Mouse (Mus musculus): ENCODE measurements around the gene Hist1h2bf. TPM values are rescaled to one million over a fixed set of nuclear protein-coding genes. Genes with fewer than 3 reads are reported as not detected.
A peak's percentile ranks its signal among the peaks of the same experiment; 100 is the strongest.

Gene Hist1h2bf
- polyA plus RNA-seq, 1 experiment from 2014 or later: 6.0 TPM

- peak overlapping the region; percentile 58 for H3K4me2 ChIP-seq
These were observed 45.0 kb downstream of the Hist1h2bf start for GRCm38 (mm10) chr13:23529005-23529404.

GRCm38 (mm10) chr13:23526312-23526711 is 47.7 kb downstream of the Hist1h2bf start:
- Histone ChIP-seq H3K27me3 (no peaks in the 10 kb centered on the region), H3K36me3 (no peaks in the 10 kb centered on the region), H3K4me2 (peak overlapping the region; percentile 61), H3K4me1 (peaks cover 22% of the 10 kb centered on the region), H3K4me3 (replicated peaks) (peak overlapping the region; percentile 45), H3K9me3 (replicated peaks) (no peaks in the 10 kb centered on the region), H3K9ac (peak overlapping the region; percentile 18; the same call in 1 of the 2 replicates), H3K27ac (peak overlapping the region; percentile 66)
- under 1% methylated on average over 17 of the region's 17 CpGs for WGBS
- peak; percentile 30; the same call in 1 of the 2 replicates for ATAC-seq (replicated peaks; ENCODE audit: low FRiP score)

More at GRCm38 (mm10) chr13:23529005-23529404, 45.0 kb downstream of the Hist1h2bf start:
- H3K9ac ChIP-seq: no peak overlapping the region
- H3K27ac ChIP-seq: peak overlapping the region; percentile 49; the same call in 1 of the 2 replicates
- H3K4me1 ChIP-seq: peaks cover 35% of the 10 kb centered on the region
- no peak overlapping the region for H3K4me3 ChIP-seq (replicated peaks)
- WGBS: 37% methylated on average over 5 of the region's 5 CpGs
- H3K27me3 ChIP-seq: no peaks in the 10 kb centered on the region
- peak; percentile 24 for ATAC-seq (replicated peaks; ENCODE audit: low FRiP score)
- no peaks in the 10 kb centered on the region for H3K36me3 ChIP-seq
- H3K9me3 ChIP-seq (replicated peaks): no peaks in the 10 kb centered on the region

GRCm38 (mm10) chr13:23525901-23526300 is 48.1 kb downstream of the Hist1h2bf start:
- no peaks in the 10 kb centered on the region for H3K9me3 ChIP-seq (replicated peaks)
- under 1% methylated on average over 10 of the region's 10 CpGs for whole genome bisulfite sequencing
- no peak for ATAC-seq (replicated peaks; ENCODE audit: low FRiP score)
- peaks cover 22% of the 10 kb centered on the region for H3K4me1 ChIP-seq
- H3K27me3 ChIP-seq: no peaks in the 10 kb centered on the region
- H3K4me3 ChIP-seq (replicated peaks): peak overlapping the region; percentile 45
- no peaks in the 10 kb centered on the region for H3K36me3 ChIP-seq
- H3K4me2 ChIP-seq: peak overlapping the region; percentile 61
- peak overlapping the region; percentile 18; the same call in 1 of the 2 replicates for H3K9ac ChIP-seq
- H3K27ac ChIP-seq: no peak overlapping the region

GRCm38 (mm10) chr13:23524654-23525053 is 49.3 kb downstream of the Hist1h2bf start:
- Histone ChIP-seq H3K36me3 (no peaks in the 10 kb centered on the region), H3K27me3 (no peaks in the 10 kb centered on the region), H3K9me3 (replicated peaks) (no peaks in the 10 kb centered on the region), H3K4me1 (peaks cover 25% of the 10 kb centered on the region), H3K27ac (no peak overlapping the region), H3K4me2 (peak overlapping the region; percentile 20), H3K4me3 (replicated peaks) (no peak overlapping the region), H3K9ac (no peak overlapping the region)
- whole genome bisulfite sequencing: 9% methylated on average over 5 of the region's 5 CpGs
- ATAC-seq (replicated peaks; ENCODE audit: low FRiP score): no peak

GRCm38 (mm10) chr13:23523976-23524375 is 50.0 kb downstream of the Hist1h2bf start:
- Histone ChIP-seq H3K4me2 (no peak overlapping the region), H3K36me3 (no peaks in the 10 kb centered on the region), H3K9me3 (replicated peaks) (no peaks in the 10 kb centered on the region), H3K9ac (no peak overlapping the region), H3K4me3 (replicated peaks) (no peak overlapping the region), H3K4me1 (peaks cover 22% of the 10 kb centered on the region), H3K27me3 (no peaks in the 10 kb centered on the region), H3K27ac (no peak overlapping the region)
- WGBS: 54% methylated on average over 5 of the region's 5 CpGs
- ATAC-seq (replicated peaks; ENCODE audit: low FRiP score): no peak

Small RNAs within 50 kb of the gene (microRNA-seq; reads per million reads assigned to microRNA genes)
- gene Gm44297: not detected
- not detected for gene Gm44359
- gene Gm44394: not detected

Other genes starting within 250 kb of the Hist1h2bf start
- 48.8 and 48.9 TPM in 2 replicates for gene Zfp322a, start 205.0 kb downstream of the Hist1h2bf start, polyA plus RNA-seq (2015; fragmentation: Nextera tagmentation; extraction: Ambion mirVana)
- gene Abt1, start 150.3 kb downstream of the Hist1h2bf start, polyA plus RNA-seq (2015; fragmentation: Nextera tagmentation; extraction: Ambion mirVana): 13.5 and 13.7 TPM in 2 replicates
- 0.08 and 0.12 TPM in 2 replicates for gene Btn1a1, start 108.3 kb downstream of the Hist1h2bf start, polyA plus RNA-seq (2015; fragmentation: Nextera tagmentation; extraction: Ambion mirVana)
- gene Btn2a2, start 85.3 kb downstream of the Hist1h2bf start, polyA plus RNA-seq (2015; fragmentation: Nextera tagmentation; extraction: Ambion mirVana): 0.55 and 0.71 TPM in 2 replicates
- gene Hist1h4h, start 43.1 kb downstream of the Hist1h2bf start, polyA plus RNA-seq (2015; fragmentation: Nextera tagmentation; extraction: Ambion mirVana): 7.5 and 7.8 TPM in 2 replicates
- 3.3 and 7.3 TPM in 2 replicates for gene Hist1h2af, start 40.3 kb downstream of the Hist1h2bf start, polyA plus RNA-seq (2015; fragmentation: Nextera tagmentation; extraction: Ambion mirVana)
- gene Hist1h3g, start 38.8 kb downstream of the Hist1h2bf start, polyA plus RNA-seq (2015; fragmentation: Nextera tagmentation; extraction: Ambion mirVana): 6.6 and 6.9 TPM in 2 replicates
- gene Hist1h2bh, start 30.8 kb downstream of the Hist1h2bf start, polyA plus RNA-seq (2015; fragmentation: Nextera tagmentation; extraction: Ambion mirVana): 0.91 and 1.1 TPM in 2 replicates
- gene Hist1h3f, start 30.1 kb downstream of the Hist1h2bf start, polyA plus RNA-seq (2015; fragmentation: Nextera tagmentation; extraction: Ambion mirVana): 0.86 and 1.3 TPM in 2 replicates
- 0.96 and 1.3 TPM in 2 replicates for gene Hist1h4f, start 22.5 kb downstream of the Hist1h2bf start, polyA plus RNA-seq (2015; fragmentation: Nextera tagmentation; extraction: Ambion mirVana)
- gene Hist1h1d, start 20.9 kb downstream of the Hist1h2bf start, polyA plus RNA-seq (2015; fragmentation: Nextera tagmentation; extraction: Ambion mirVana): 0.66 and 0.67 TPM in 2 replicates
- gene Hist1h3e, start 11.8 kb downstream of the Hist1h2bf start, polyA plus RNA-seq (2015; fragmentation: Nextera tagmentation; extraction: Ambion mirVana): 6.5 and 6.7 TPM in 2 replicates
- gene Hist1h2ae, start 3.0 kb downstream of the Hist1h2bf start, polyA plus RNA-seq (2015; fragmentation: Nextera tagmentation; extraction: Ambion mirVana): 84.7 and 118 TPM in 2 replicates
- 10.6 and 10.9 TPM in 2 replicates for gene Hist1h2bg, start 2.8 kb downstream of the Hist1h2bf start, polyA plus RNA-seq (2015; fragmentation: Nextera tagmentation; extraction: Ambion mirVana)
- gene Hist1h2ad, start 185 bp upstream of the Hist1h2bf start, polyA plus RNA-seq (2015; fragmentation: Nextera tagmentation; extraction: Ambion mirVana): 3.6 TPM in 2 replicates
- 6.5 and 7.5 TPM in 2 replicates for gene Hist1h3d, start 1.6 kb upstream of the Hist1h2bf start, polyA plus RNA-seq (2015; fragmentation: Nextera tagmentation; extraction: Ambion mirVana)
- 123 and 142 TPM in 2 replicates for gene Hist1h4d, start 7.4 kb upstream of the Hist1h2bf start, polyA plus RNA-seq (2015; fragmentation: Nextera tagmentation; extraction: Ambion mirVana)
- gene Hist1h2be, start 46.9 kb upstream of the Hist1h2bf start, polyA plus RNA-seq (2015; fragmentation: Nextera tagmentation; extraction: Ambion mirVana): 3.1 and 3.7 TPM in 2 replicates
- 19.7 and 21.1 TPM in 2 replicates for gene Hist1h1e, start 48.4 kb upstream of the Hist1h2bf start, polyA plus RNA-seq (2015; fragmentation: Nextera tagmentation; extraction: Ambion mirVana)
- gene Hist1h2ac, start 109.8 kb upstream of the Hist1h2bf start, polyA plus RNA-seq (2015; fragmentation: Nextera tagmentation; extraction: Ambion mirVana): 1.3 and 1.5 TPM in 2 replicates
- 65.3 and 71.8 TPM in 2 replicates for gene Hist1h2bc, start 110.0 kb upstream of the Hist1h2bf start, polyA plus RNA-seq (2015; fragmentation: Nextera tagmentation; extraction: Ambion mirVana)
- 0.31 TPM in 1 of 2 replicates, not detected in the other for gene Hist1h1t, start 121.6 kb upstream of the Hist1h2bf start, polyA plus RNA-seq (2015; fragmentation: Nextera tagmentation; extraction: Ambion mirVana)
- 7.5 and 8.5 TPM in 2 replicates for gene Hist1h4c, start 124.3 kb upstream of the Hist1h2bf start, polyA plus RNA-seq (2015; fragmentation: Nextera tagmentation; extraction: Ambion mirVana)
- gene Hfe, start 136.7 kb upstream of the Hist1h2bf start, polyA plus RNA-seq (2015; fragmentation: Nextera tagmentation; extraction: Ambion mirVana): 6.4 and 7.7 TPM in 2 replicates
- 24.1 and 27.2 TPM in 2 replicates for gene Hist1h1c, start 164.6 kb upstream of the Hist1h2bf start, polyA plus RNA-seq (2015; fragmentation: Nextera tagmentation; extraction: Ambion mirVana)
- gene Hist1h3c, start 171.4 kb upstream of the Hist1h2bf start, polyA plus RNA-seq (2015; fragmentation: Nextera tagmentation; extraction: Ambion mirVana): 12.6 and 13.5 TPM in 2 replicates
- gene Hist1h2bb, start 172.5 kb upstream of the Hist1h2bf start, polyA plus RNA-seq (2015; fragmentation: Nextera tagmentation; extraction: Ambion mirVana): 3.8 and 4.5 TPM in 2 replicates
- gene Hist1h2ab, start 176.9 kb upstream of the Hist1h2bf start, polyA plus RNA-seq (2015; fragmentation: Nextera tagmentation; extraction: Ambion mirVana): 39.2 and 44.8 TPM in 2 replicates
- gene Hist1h3b, start 178.1 kb upstream of the Hist1h2bf start, polyA plus RNA-seq (2015; fragmentation: Nextera tagmentation; extraction: Ambion mirVana): 10.8 and 11.3 TPM in 2 replicates
- gene Hist1h4b, start 182.8 kb upstream of the Hist1h2bf start, polyA plus RNA-seq (2015; fragmentation: Nextera tagmentation; extraction: Ambion mirVana): 5.4 and 6.4 TPM in 2 replicates
- gene Hist1h4a, start 187.0 kb upstream of the Hist1h2bf start, polyA plus RNA-seq (2015; fragmentation: Nextera tagmentation; extraction: Ambion mirVana): 0.35 TPM in 1 of 2 replicates, not detected in the other
- 8.0 and 9.4 TPM in 2 replicates for gene Hist1h3a, start 188.2 kb upstream of the Hist1h2bf start, polyA plus RNA-seq (2015; fragmentation: Nextera tagmentation; extraction: Ambion mirVana)
- 2.3 and 3.1 TPM in 2 replicates for gene Hist1h1a, start 189.5 kb upstream of the Hist1h2bf start, polyA plus RNA-seq (2015; fragmentation: Nextera tagmentation; extraction: Ambion mirVana)
- gene Trim38, start 195.7 kb upstream of the Hist1h2bf start, polyA plus RNA-seq (2015; fragmentation: Nextera tagmentation; extraction: Ambion mirVana): not detected in 2 replicates
- gene Slc17a2, start 232.8 kb upstream of the Hist1h2bf start, polyA plus RNA-seq (2015; fragmentation: Nextera tagmentation; extraction: Ambion mirVana): 0.10 and 0.12 TPM in 2 replicates

Data from kidney, embryonic 15.5 days (tissue).